Mouse (Mus musculus) liver (tissue): ENCODE results near the gene Dxo.

Source experiments
- DNase-seq: peaks from one replicate; pipeline ENCODE4 v3.0.0-alpha.2; 2020; ENCODE audit warnings: mixed read lengths

Dxo gene

DNA sequence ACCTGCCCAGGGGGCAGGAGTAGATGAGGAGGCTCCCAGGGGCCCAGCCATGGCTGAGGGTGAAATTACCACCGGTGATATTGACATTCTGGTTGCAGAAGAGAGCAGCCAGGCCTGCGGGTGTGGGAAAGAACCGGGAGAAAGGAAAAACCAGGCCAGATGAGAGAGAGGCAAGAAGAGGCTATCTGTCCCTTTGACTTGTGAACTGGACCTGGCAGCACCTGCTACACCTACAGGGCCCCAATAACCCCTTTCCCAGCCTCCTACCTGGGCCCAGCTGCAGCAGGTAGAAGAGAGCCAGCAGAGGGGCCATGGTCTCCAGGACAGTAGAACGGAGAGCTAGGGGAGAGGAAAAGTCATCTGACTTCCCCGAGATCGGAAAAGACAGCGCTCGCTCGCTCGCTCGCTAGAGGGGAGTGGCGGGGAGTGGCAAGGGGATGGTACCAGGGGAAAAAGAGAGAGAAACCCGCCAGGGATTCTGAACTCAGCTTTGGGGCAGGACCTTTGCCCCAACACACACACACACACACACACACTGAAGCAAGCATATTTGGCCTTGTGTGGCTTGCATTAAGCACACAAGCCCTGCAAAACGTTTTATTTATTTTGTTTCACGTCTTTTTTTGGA, 45.0 kb downstream of the Dxo start, which contains the start of gene Gm20547:
TSS of gene Gm20547 (minus strand) at position 360 of the 628 bp plus-strand sequence.
- DNase-seq: peak; percentile 45

DNA sequence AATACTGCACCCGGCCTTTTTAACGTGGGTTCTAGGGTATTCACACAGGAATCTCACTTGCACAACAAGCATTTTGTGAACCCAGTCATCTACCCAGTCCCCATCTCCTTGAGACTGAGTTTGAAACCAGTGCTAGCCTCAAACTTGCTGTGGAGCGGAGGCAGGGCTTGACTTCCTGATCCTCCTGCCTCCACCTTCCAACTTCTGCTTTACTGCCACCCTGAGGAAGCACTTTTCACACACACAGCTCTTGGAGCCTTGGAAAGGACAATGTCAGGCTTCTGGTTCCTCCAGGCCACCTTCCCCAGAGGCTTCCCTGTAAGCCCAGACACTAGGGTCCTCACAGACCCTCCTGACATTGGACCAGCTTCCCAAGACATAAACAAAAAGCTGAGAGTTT, 46.5 kb downstream of the Dxo start:
- DNase-seq: no peak

DNA sequence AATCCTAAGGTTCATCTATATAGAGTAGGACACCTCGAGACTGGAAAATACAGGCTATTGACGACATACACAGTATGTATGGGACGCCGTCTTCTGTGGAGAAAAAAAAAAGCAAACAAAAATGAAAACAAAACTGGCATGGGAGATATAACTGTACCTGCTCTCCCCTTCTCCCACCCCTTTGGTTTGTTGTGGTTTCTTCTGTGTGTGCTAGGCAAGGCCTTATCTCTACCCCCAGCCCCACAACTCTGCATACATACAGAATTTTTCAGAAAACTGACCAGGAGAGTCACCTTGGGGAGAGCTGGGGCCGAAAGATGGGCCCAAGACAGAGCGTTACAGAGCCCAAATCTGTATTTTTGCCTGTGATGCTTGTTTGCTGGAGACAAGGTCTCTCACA, 47.9 kb downstream of the Dxo start:
- no peak for DNase-seq

DNA sequence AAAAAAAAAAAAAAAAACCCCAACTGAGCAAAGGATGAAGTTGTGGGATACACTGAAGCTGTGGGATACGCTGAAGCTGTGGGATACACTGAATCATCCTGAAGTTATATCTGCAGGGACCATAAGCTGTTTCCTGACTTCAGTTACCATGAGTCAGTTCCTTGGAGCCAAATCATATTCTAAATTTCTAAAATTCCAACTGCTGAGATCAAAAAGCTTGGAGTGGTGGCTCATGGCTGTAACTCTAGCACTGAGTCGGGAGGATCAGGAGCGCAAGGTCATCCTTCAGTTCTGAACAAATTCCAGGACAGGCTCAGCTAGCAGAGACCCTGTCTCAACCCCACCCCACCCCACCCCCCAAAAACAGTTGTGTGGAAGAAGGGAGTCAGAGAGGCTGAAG, 48.8 kb downstream of the Dxo start:
- no peak for DNase-seq

DNA sequence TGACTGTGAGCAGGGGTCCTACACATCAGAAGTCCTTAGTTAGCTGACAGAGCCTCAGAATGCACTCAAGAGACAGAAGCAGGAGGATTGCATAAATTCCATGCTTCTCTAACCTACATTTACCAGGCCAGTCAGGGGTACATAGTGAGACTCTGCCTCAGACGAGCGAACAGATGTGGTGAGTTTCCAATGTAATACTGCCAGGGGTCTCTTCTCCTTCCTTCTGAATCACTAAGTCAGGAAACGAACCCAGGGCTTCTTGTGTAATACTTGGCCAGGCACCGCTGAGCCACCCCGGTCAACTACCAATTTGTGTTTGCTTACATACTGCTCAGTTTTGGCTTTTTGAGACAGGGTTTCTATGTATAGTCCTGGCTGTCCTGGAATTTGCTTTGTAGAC, 51.1 kb downstream of the Dxo start:
- DNase-seq: no peak
